Mouse (Mus musculus): ENCODE results near the gene Eps8. TPM values are rescaled to one million over a fixed set of nuclear protein-coding genes. Genes with fewer than 3 reads are reported as not detected.

The Eps8 gene
- total and polyA plus RNA-seq, 2 experiments from 2014 or later = 27.2 to 29.9 TPM

GRCm38 (mm10) chr6:137545341-137545740 lies 109.3 kb downstream of the Eps8 start:
- DNase-seq (ENCODE audit: low spot score) = no peak
- WGBS = 73% methylated on average over 3 of the region's 3 CpGs
- Histone ChIP-seq H3K4me2 (ENCODE audit: low read depth, low read length, poor library complexity, severe bottlenecking) (no peak overlapping the region), H3K4me1 (ENCODE audit: insufficient read depth, low read length) (peaks cover 9% of the 10 kb centered on the region; the same call in 1 of the 2 replicates), H3K36me3 (ENCODE audit: insufficient read depth, low read length) (no peaks in the 10 kb centered on the region), H3K9ac (replicated peaks; ENCODE audit: low read length, poor library complexity, severe bottlenecking) (no peak overlapping the region), H3K27me3 (ENCODE audit: insufficient read depth, low read length) (no peaks in the 10 kb centered on the region), H3K27ac (ENCODE audit: low read depth, low read length) (no peak overlapping the region), H3K4me3 (ENCODE audit: low read depth, low read length) (no peak overlapping the region), H3K9me3 (ENCODE audit: low read length) (no peaks in the 10 kb centered on the region)
- TF ChIP-seq CTCF (IDR thresholded peaks at IDR 0.05) = no peak
- ATAC-seq (ENCODE audit: low FRiP score) = no peak

GRCm38 (mm10) chr6:137542231-137543152 lies 112.2 kb downstream of the Eps8 start:
- Histone ChIP-seq H3K27ac (ENCODE audit: low read depth, low read length) (peak overlapping the region; percentile 8; the same call in 1 of the 2 replicates), H3K4me3 (ENCODE audit: low read depth, low read length) (no peak overlapping the region)

GRCm38 (mm10) chr6:137541216-137542176 lies 113.2 kb downstream of the Eps8 start:
- peaks cover 9% of the 10 kb centered on the region; the same call in 1 of the 2 replicates for H3K4me1 ChIP-seq (ENCODE audit: insufficient read depth, low read length)
- DNase-seq (ENCODE audit: low spot score) = no peak
- no peak for ATAC-seq (ENCODE audit: low FRiP score)
- H3K27ac ChIP-seq (ENCODE audit: low read depth, low read length) = no peak overlapping the region
- H3K36me3 ChIP-seq (ENCODE audit: insufficient read depth, low read length) = no peaks in the 10 kb centered on the region
- H3K9me3 ChIP-seq (ENCODE audit: low read length) = no peaks in the 10 kb centered on the region
- H3K4me2 ChIP-seq (ENCODE audit: low read depth, low read length, poor library complexity, severe bottlenecking) = no peak overlapping the region
- 60% methylated on average over 17 of the region's 17 CpGs for WGBS
- TF ChIP-seq CTCF (IDR thresholded peaks at IDR 0.05) = no peak
- no peak overlapping the region for H3K9ac ChIP-seq (replicated peaks; ENCODE audit: low read length, poor library complexity, severe bottlenecking)
- H3K4me3 ChIP-seq (ENCODE audit: low read depth, low read length) = no peak overlapping the region
- no peaks in the 10 kb centered on the region for H3K27me3 ChIP-seq (ENCODE audit: insufficient read depth, low read length)

More at GRCm38 (mm10) chr6:137542231-137543152, 112.2 kb downstream of the Eps8 start:
- no peaks in the 10 kb centered on the region for H3K9me3 ChIP-seq (ENCODE audit: low read length)
- no peaks in the 10 kb centered on the region for H3K27me3 ChIP-seq (ENCODE audit: insufficient read depth, low read length)
- no peak overlapping the region for H3K9ac ChIP-seq (replicated peaks; ENCODE audit: low read length, poor library complexity, severe bottlenecking)
- peak overlapping the region; percentile 12; the same call in 1 of the 2 replicates for H3K4me2 ChIP-seq (ENCODE audit: low read depth, low read length, poor library complexity, severe bottlenecking)
- TF ChIP-seq CTCF (IDR thresholded peaks at IDR 0.05) = no peak
- H3K36me3 ChIP-seq (ENCODE audit: insufficient read depth, low read length) = no peaks in the 10 kb centered on the region
- DNase-seq (ENCODE audit: low spot score) = peak; percentile 69
- WGBS = 8% methylated on average over 10 of the region's 10 CpGs
- H3K4me1 ChIP-seq (ENCODE audit: insufficient read depth, low read length) = peaks cover 9% of the 10 kb centered on the region; the same call in 1 of the 2 replicates
- peak; percentile 38; the same call in 1 of the 2 replicates for ATAC-seq (ENCODE audit: low FRiP score)

- Histone ChIP-seq H3K4me1 (ENCODE audit: insufficient read depth, low read length) (peaks cover 9% of the 10 kb centered on the region; the same call in 1 of the 2 replicates), H3K36me3 (ENCODE audit: insufficient read depth, low read length) (peaks cover 3% of the 10 kb centered on the region; the same call in 1 of the 2 replicates), H3K4me3 (ENCODE audit: low read depth, low read length) (no peak overlapping the region), H3K9me3 (ENCODE audit: low read length) (no peaks in the 10 kb centered on the region), H3K27ac (ENCODE audit: low read depth, low read length) (no peak overlapping the region), H3K4me2 (ENCODE audit: low read depth, low read length, poor library complexity, severe bottlenecking) (no peak overlapping the region), H3K27me3 (ENCODE audit: insufficient read depth, low read length) (no peaks in the 10 kb centered on the region), H3K9ac (replicated peaks; ENCODE audit: low read length, poor library complexity, severe bottlenecking) (no peak overlapping the region)
- ATAC-seq (ENCODE audit: low FRiP score) (no peak), DNase-seq (ENCODE audit: low spot score) (no peak)
- TF ChIP-seq CTCF (IDR thresholded peaks at IDR 0.05) = no peak
- WGBS = 86% methylated on average over 5 of the region's 5 CpGs
Measured at GRCm38 (mm10) chr6:137540800-137541199, 113.9 kb downstream of the Eps8 start.

- ATAC-seq (ENCODE audit: low FRiP score) = no peak
- no peaks in the 10 kb centered on the region for H3K9me3 ChIP-seq (ENCODE audit: low read length)
Measured at GRCm38 (mm10) chr6:137540346-137540745, 114.3 kb downstream of the Eps8 start.

More at GRCm38 (mm10) chr6:137540346-137540745, 114.3 kb downstream of the Eps8 start:
- H3K4me1 ChIP-seq (ENCODE audit: insufficient read depth, low read length) = peaks cover 9% of the 10 kb centered on the region; the same call in 1 of the 2 replicates
- H3K36me3 ChIP-seq (ENCODE audit: insufficient read depth, low read length) = peaks cover 5% of the 10 kb centered on the region; the same call in 1 of the 2 replicates
- TF ChIP-seq CTCF (IDR thresholded peaks at IDR 0.05) = no peak
- no peak overlapping the region for H3K4me2 ChIP-seq (ENCODE audit: low read depth, low read length, poor library complexity, severe bottlenecking)
- H3K9ac ChIP-seq (replicated peaks; ENCODE audit: low read length, poor library complexity, severe bottlenecking) = no peak overlapping the region
- no peaks in the 10 kb centered on the region for H3K27me3 ChIP-seq (ENCODE audit: insufficient read depth, low read length)
- H3K4me3 ChIP-seq (ENCODE audit: low read depth, low read length) = no peak overlapping the region
- H3K27ac ChIP-seq (ENCODE audit: low read depth, low read length) = no peak overlapping the region
- DNase-seq (ENCODE audit: low spot score) = no peak
- 88% methylated on average over 6 of the region's 6 CpGs for WGBS
